Mouse (Mus musculus): Measurements from ENCODE around the gene Tbc1d8.

GRCm38 (mm10) chr1:39374231-39374809 lies 104.2 kb downstream of the Tbc1d8 start:
- TF ChIP-seq CTCF (IDR thresholded peaks at IDR 0.05; ENCODE audit: low read depth): no peak
- no peak for TF ChIP-seq EP300 (IDR thresholded peaks at IDR 0.05; ENCODE audit: low read depth)
